Mouse (Mus musculus): ENCODE measurements around the gene Ttyh2. TPM values are rescaled to one million over a fixed set of nuclear protein-coding genes. Genes with fewer than 3 reads are reported as not detected.

Gene Ttyh2
- polyA plus RNA-seq, 1 experiment, result 34.4 TPM

GRCm38 (mm10) chr11:114680291-114680690, 5.1 kb downstream of the Ttyh2 start:
- Histone ChIP-seq H3K4me3 (ENCODE audit: insufficient read depth, low read depth, low read length) (no peak overlapping the region), H3K27ac (ENCODE audit: insufficient read depth, low read depth, low read length) (no peak overlapping the region), H3K27me3 (replicated peaks; ENCODE audit: control insufficient read depth, insufficient read depth, low read length) (no peaks in the 10 kb centered on the region), H3K36me3 (ENCODE audit: control insufficient read depth, insufficient read depth, low read length) (no peaks in the 10 kb centered on the region), H3K4me1 (ENCODE audit: control insufficient read depth, insufficient read depth, low read length) (peaks cover 21% of the 10 kb centered on the region)
- DNase-seq, result peak; percentile 73
- WGBS, result 33% methylated on average over 10 of the region's 10 CpGs
- TF ChIP-seq POLR2A (IDR thresholded peaks at IDR 0.05; ENCODE audit: low read depth, low read length) (no peak), CTCF (conservative IDR thresholded peaks at IDR 0.05; ENCODE audit: insufficient read depth, insufficient read length, low read depth, low read length) (no peak)

GRCm38 (mm10) chr11:114681054-114681453, 5.8 kb downstream of the Ttyh2 start:
- Histone ChIP-seq H3K4me3 (ENCODE audit: insufficient read depth, low read depth, low read length) (no peak overlapping the region), H3K36me3 (ENCODE audit: control insufficient read depth, insufficient read depth, low read length) (no peaks in the 10 kb centered on the region), H3K4me1 (ENCODE audit: control insufficient read depth, insufficient read depth, low read length) (peaks cover 21% of the 10 kb centered on the region), H3K27me3 (replicated peaks; ENCODE audit: control insufficient read depth, insufficient read depth, low read length) (no peaks in the 10 kb centered on the region), H3K27ac (ENCODE audit: insufficient read depth, low read depth, low read length) (no peak overlapping the region)
- TF ChIP-seq CTCF (conservative IDR thresholded peaks at IDR 0.05; ENCODE audit: insufficient read depth, insufficient read length, low read depth, low read length), result no peak
- TF ChIP-seq POLR2A (IDR thresholded peaks at IDR 0.05; ENCODE audit: low read depth, low read length), result no peak
- WGBS, result 52% methylated on average over 5 of the region's 5 CpGs
- no peak for DNase-seq

- H3K4me1 ChIP-seq (ENCODE audit: control insufficient read depth, insufficient read depth, low read length), result peaks cover 21% of the 10 kb centered on the region
- H3K4me3 ChIP-seq (ENCODE audit: insufficient read depth, low read depth, low read length), result no peak overlapping the region
- no peaks in the 10 kb centered on the region for H3K27me3 ChIP-seq (replicated peaks; ENCODE audit: control insufficient read depth, insufficient read depth, low read length)
- TF ChIP-seq POLR2A (IDR thresholded peaks at IDR 0.05; ENCODE audit: low read depth, low read length), result no peak
- TF ChIP-seq CTCF (conservative IDR thresholded peaks at IDR 0.05; ENCODE audit: insufficient read depth, insufficient read length, low read depth, low read length), result no peak
- WGBS, result 79% methylated on average over 13 of the region's 13 CpGs
- H3K36me3 ChIP-seq (ENCODE audit: control insufficient read depth, insufficient read depth, low read length), result no peaks in the 10 kb centered on the region
- DNase-seq, result peak; percentile 75
- no peak overlapping the region for H3K27ac ChIP-seq (ENCODE audit: insufficient read depth, low read depth, low read length)
Observed at GRCm38 (mm10) chr11:114682321-114682900, 7.2 kb downstream of the Ttyh2 start.

- no peak overlapping the region for H3K27ac ChIP-seq (ENCODE audit: insufficient read depth, low read depth, low read length)
- H3K36me3 ChIP-seq (ENCODE audit: control insufficient read depth, insufficient read depth, low read length), result no peaks in the 10 kb centered on the region
- TF ChIP-seq POLR2A (IDR thresholded peaks at IDR 0.05; ENCODE audit: low read depth, low read length) (no peak), CTCF (conservative IDR thresholded peaks at IDR 0.05; ENCODE audit: insufficient read depth, insufficient read length, low read depth, low read length) (no peak)
- WGBS, result 83% methylated on average over 10 of the region's 10 CpGs
- H3K27me3 ChIP-seq (replicated peaks; ENCODE audit: control insufficient read depth, insufficient read depth, low read length), result no peaks in the 10 kb centered on the region
- H3K4me3 ChIP-seq (ENCODE audit: insufficient read depth, low read depth, low read length), result no peak overlapping the region
- peaks cover 21% of the 10 kb centered on the region for H3K4me1 ChIP-seq (ENCODE audit: control insufficient read depth, insufficient read depth, low read length)
- DNase-seq, result no peak
Observed at GRCm38 (mm10) chr11:114683029-114683721, 7.9 kb downstream of the Ttyh2 start.

- Histone ChIP-seq H3K27ac (ENCODE audit: insufficient read depth, low read depth, low read length) (no peak overlapping the region), H3K4me3 (ENCODE audit: insufficient read depth, low read depth, low read length) (no peak overlapping the region), H3K36me3 (ENCODE audit: control insufficient read depth, insufficient read depth, low read length) (no peaks in the 10 kb centered on the region), H3K27me3 (replicated peaks; ENCODE audit: control insufficient read depth, insufficient read depth, low read length) (no peaks in the 10 kb centered on the region), H3K4me1 (ENCODE audit: control insufficient read depth, insufficient read depth, low read length) (peaks cover 18% of the 10 kb centered on the region)
- 70% methylated on average over 20 of the region's 20 CpGs for WGBS
- no peak for TF ChIP-seq POLR2A (IDR thresholded peaks at IDR 0.05; ENCODE audit: low read depth, low read length)
- no peak for TF ChIP-seq CTCF (conservative IDR thresholded peaks at IDR 0.05; ENCODE audit: insufficient read depth, insufficient read length, low read depth, low read length)
- DNase-seq, result no peak
Observed at GRCm38 (mm10) chr11:114683722-114684621, 8.7 kb downstream of the Ttyh2 start.

GRCm38 (mm10) chr11:114684627-114685373, 9.6 kb downstream of the Ttyh2 start:
- Histone ChIP-seq H3K36me3 (ENCODE audit: control insufficient read depth, insufficient read depth, low read length) (no peaks in the 10 kb centered on the region), H3K27ac (ENCODE audit: insufficient read depth, low read depth, low read length) (no peak overlapping the region), H3K27me3 (replicated peaks; ENCODE audit: control insufficient read depth, insufficient read depth, low read length) (no peaks in the 10 kb centered on the region), H3K4me1 (ENCODE audit: control insufficient read depth, insufficient read depth, low read length) (peaks cover 10% of the 10 kb centered on the region), H3K4me3 (ENCODE audit: insufficient read depth, low read depth, low read length) (no peak overlapping the region)
- no peak for TF ChIP-seq POLR2A (IDR thresholded peaks at IDR 0.05; ENCODE audit: low read depth, low read length)
- TF ChIP-seq CTCF (conservative IDR thresholded peaks at IDR 0.05; ENCODE audit: insufficient read depth, insufficient read length, low read depth, low read length), result no peak
- WGBS, result 73% methylated on average over 14 of the region's 14 CpGs
- peak; percentile 92 for DNase-seq

All from kidney, adult 2 months (tissue).